Mouse (Mus musculus) hindbrain, postnatal 0 days (tissue): ENCODE data around the gene Pacs1. TPM values are rescaled to one million over a fixed set of nuclear protein-coding genes. Genes with fewer than 3 reads are reported as not detected.

Source experiments
- ATAC-seq: fragments of 200-750 bp; cut with Nextera tagmentation; 2 replicates; pipeline ENCODE4 v1.8.0; 2017; ENCODE audit warnings: mild to moderate bottlenecking, moderate TSS enrichment, moderate library complexity
- DNase-seq: peaks from one replicate; pipeline ENCODE4 v3.0.0-alpha.2; 2015; ENCODE audit warnings: low spot score
- H3K27ac ChIP-seq: fragments of 300-500 bp; sonication (generic); 2 replicates; pipeline ENCODE4 v1.5.1; 2014; ENCODE audit warnings: mild to moderate bottlenecking
- H3K27me3 ChIP-seq: fragments of 300-500 bp; sonication (generic); 2 replicates; pipeline ENCODE4 v1.6.1; 2014; ENCODE audit warnings: low read length, mixed read lengths; ENCODE audit not compliant: insufficient read depth
- H3K36me3 ChIP-seq: fragments of 300-500 bp; sonication (generic); 2 replicates; pipeline ENCODE4 v1.6.1; 2014; ENCODE audit warnings: low read length, mixed read lengths; ENCODE audit not compliant: insufficient read depth
- H3K4me1 ChIP-seq: fragments of 300-500 bp; sonication (generic); 2 replicates; pipeline ENCODE4 v1.6.1; 2014; ENCODE audit warnings: antibody characterized with exemption, low read length, mixed read lengths; ENCODE audit not compliant: insufficient read depth
- H3K4me2 ChIP-seq: fragments of 300-500 bp; sonication (generic); 2 replicates; pipeline ENCODE4 v1.6.1; 2014; ENCODE audit warnings: low read depth, mild to moderate bottlenecking, low read length, moderate library complexity, mixed read lengths
- H3K4me3 ChIP-seq: fragments of 300-500 bp; sonication (generic); 2 replicates; pipeline ENCODE4 v1.5.1; 2014; ENCODE audit warnings: low read length
- H3K9ac ChIP-seq: fragments of 300-500 bp; sonication (generic); replicated peaks from 2 replicates; pipeline ENCODE4 v1.6.1; 2014; ENCODE audit warnings: mild to moderate bottlenecking, low read length, moderate library complexity, mixed read lengths
- H3K9me3 ChIP-seq: fragments of 300-500 bp; sonication (generic); 2 replicates; pipeline ENCODE4 v1.6.1; 2016; ENCODE audit warnings: low read length, mixed read lengths
- CTCF ChIP-seq: IDR thresholded peaks from 2 replicates; pipeline ENCODE4 v1.5.1; 2016; ENCODE audit warnings: antibody characterized with exemption, control low read depth, low read depth
- WGBS: fragments of 180-500 bp; shearing (Covaris S2); extraction: QIAGEN DNeasy Blood & Tissue Kit; methylation state at CpG from one replicate; pipeline ENCODE4 v1.1.7; 2014; 5-methylcytosine and 5-hydroxymethylcytosine counted together
- polyA plus RNA-seq: library from polyadenylated mRNA; unstranded; fragments of >200 nt; fragmentation: Nextera tagmentation; extraction: Ambion mirVana; gene quantifications from 2 replicates; pipeline ENCODE4 v1.2.1, GENCODE M21; 2015
- total RNA-seq: library from RNA; depleted of rRNA; stranded (reverse); fragments of >200 nt; gene quantifications from 2 replicates; pipeline ENCODE4 v1.2.3, GENCODE M21; 2014

Gene Pacs1
- total and polyA plus RNA-seq, 2 experiments from 2014 or later = 41.0 to 63.6 TPM

GRCm38 (mm10) chr19:5106731-5107191 is 166.2 kb downstream of the Pacs1 start, which contains the start of gene Rab1b:
Gene Rab1b (minus strand): TSS chr19:5107072.
- Histone ChIP-seq H3K4me2 (peak within 1 kb of the TSS; percentile 94), H3K9me3 (no peaks in the 10 kb centered on the region), H3K27me3 (no peaks in the 10 kb centered on the region), H3K4me3 (peak within 1 kb of the TSS; percentile 69), H3K4me1 (0 out of 2 replicates have a peak, but pooled peaks cover 5% of the 10 kb centered on the region), H3K36me3 (peaks cover 65% of the 10 kb centered on the region), H3K9ac (peak within 1 kb of the TSS; percentile 86), H3K27ac (peak within 1 kb of the TSS; percentile 97)
- DNase-seq = peak; percentile 100
- WGBS = under 1% methylated on average over 46 of the region's 46 CpGs
- TF ChIP-seq CTCF = no peak
- ATAC-seq = peak; percentile 96

GRCm38 (mm10) chr19:5106074-5106473 is 166.8 kb downstream of the Pacs1 start:
- H3K27me3 ChIP-seq = no peaks in the 10 kb centered on the region
- peak overlapping the region; percentile 69 for H3K4me3 ChIP-seq
- 0 out of 2 replicates have a peak, but pooled peaks cover 5% of the 10 kb centered on the region for H3K4me1 ChIP-seq
- H3K9me3 ChIP-seq = no peaks in the 10 kb centered on the region
- no peak for TF ChIP-seq CTCF
- peak overlapping the region; percentile 94 for H3K4me2 ChIP-seq
- peaks cover 65% of the 10 kb centered on the region for H3K36me3 ChIP-seq
- H3K9ac ChIP-seq = peak overlapping the region; percentile 86
- peak overlapping the region; percentile 97 for H3K27ac ChIP-seq
- DNase-seq (no peak), ATAC-seq (no peak)
- 18% methylated on average over 9 of the region's 9 CpGs for WGBS

- peak within 1 kb of the TSS; percentile 80 for H3K4me3 ChIP-seq
- peak within 1 kb of the TSS; percentile 94 for H3K27ac ChIP-seq
- H3K4me1 ChIP-seq = peaks cover 37% of the 10 kb centered on the region
- H3K4me2 ChIP-seq = peak within 1 kb of the TSS; percentile 85
- H3K27me3 ChIP-seq = no peaks in the 10 kb centered on the region
- DNase-seq = peak; percentile 88
- 2% methylated on average over 44 of the region's 48 CpGs for WGBS
- ATAC-seq = peak; percentile 60
- no peak for TF ChIP-seq CTCF
- no peaks in the 10 kb centered on the region for H3K9me3 ChIP-seq
- H3K9ac ChIP-seq = peak within 1 kb of the TSS; percentile 94
- H3K36me3 ChIP-seq = peaks cover 33% of the 10 kb centered on the region; the same call in 1 of the 2 replicates
Measured at GRCm38 (mm10) chr19:5098363-5099143, 174.4 kb downstream of the Pacs1 start, which contains the start of gene Cnih2. Gene Cnih2 (minus strand): TSS chr19:5098521.

- H3K4me3 ChIP-seq = peak overlapping the region; percentile 80
- H3K9ac ChIP-seq = peak overlapping the region; percentile 94
- no peaks in the 10 kb centered on the region for H3K9me3 ChIP-seq
- H3K4me1 ChIP-seq = peaks cover 37% of the 10 kb centered on the region
- no peak for TF ChIP-seq CTCF
- DNase-seq = peak; percentile 63
- H3K27me3 ChIP-seq = no peaks in the 10 kb centered on the region
- peak overlapping the region; percentile 94 for H3K27ac ChIP-seq
- ATAC-seq = peak; percentile 37
- peak overlapping the region; percentile 85 for H3K4me2 ChIP-seq
- WGBS = 1% methylated on average over 31 of the region's 31 CpGs
- H3K36me3 ChIP-seq = peaks cover 31% of the 10 kb centered on the region; the same call in 1 of the 2 replicates
Measured at GRCm38 (mm10) chr19:5097521-5098362, 175.2 kb downstream of the Pacs1 start.

- DNase-seq = peak; percentile 38
- peaks cover 37% of the 10 kb centered on the region for H3K4me1 ChIP-seq
- 2% methylated on average over 9 of the region's 9 CpGs for WGBS
Measured at GRCm38 (mm10) chr19:5095887-5096474, 176.9 kb downstream of the Pacs1 start.

More at GRCm38 (mm10) chr19:5095887-5096474, 176.9 kb downstream of the Pacs1 start:
- Histone ChIP-seq H3K9ac (peak overlapping the region; percentile 94; the same call in 1 of the 2 replicates), H3K27ac (peak overlapping the region; percentile 94; the same call in 1 of the 2 replicates), H3K9me3 (no peaks in the 10 kb centered on the region), H3K4me2 (peak overlapping the region; percentile 85), H3K36me3 (peaks cover 21% of the 10 kb centered on the region; the same call in 1 of the 2 replicates), H3K4me3 (peak overlapping the region; percentile 80), H3K27me3 (no peaks in the 10 kb centered on the region)
- no peak for TF ChIP-seq CTCF
- no peak for ATAC-seq
